Mouse (Mus musculus) intestine, embryonic 14.5 days (tissue): Measurements from ENCODE around the gene Aldh1a3. TPM values are rescaled to one million over a fixed set of nuclear protein-coding genes. Genes with fewer than 3 reads are reported as not detected.

Experiments
- ATAC-seq: fragments of 200-750 bp; cut with Nextera tagmentation; replicated peaks from 2 replicates; pipeline ENCODE4 v1.8.0; 2017; ENCODE audit warnings: low read depth, moderate number of reproducible peaks, moderate TSS enrichment, moderate library complexity; ENCODE audit not compliant: low FRiP score, low TSS enrichment
- DNase-seq: peaks from one replicate; pipeline ENCODE4 v3.0.0-alpha.2; 2018; ENCODE audit warnings: low spot score
- H3K27ac ChIP-seq: fragments of 300-500 bp; sonication (generic); 2 replicates; pipeline ENCODE4 v1.5.1; 2014; ENCODE audit warnings: low read depth, mild to moderate bottlenecking, control low read depth
- H3K27me3 ChIP-seq: fragments of 300-500 bp; sonication (generic); replicated peaks from 2 replicates; pipeline ENCODE4 v1.6.1; 2014; ENCODE audit warnings: low read length, control low read depth; ENCODE audit not compliant: control insufficient read depth, insufficient read depth
- H3K36me3 ChIP-seq: fragments of 300-500 bp; sonication (generic); 2 replicates; pipeline ENCODE4 v1.6.1; 2014; ENCODE audit warnings: low read length, control low read depth; ENCODE audit not compliant: control insufficient read depth, insufficient read depth
- H3K4me1 ChIP-seq: fragments of 300-500 bp; sonication (generic); replicated peaks from 2 replicates; pipeline ENCODE4 v1.6.1; 2014; ENCODE audit warnings: low read length, control low read depth, mixed read lengths; ENCODE audit not compliant: control insufficient read depth, insufficient read depth
- H3K4me2 ChIP-seq: fragments of 300-500 bp; sonication (generic); 2 replicates; pipeline ENCODE4 v1.6.1; 2014; ENCODE audit warnings: low read length
- H3K4me3 ChIP-seq: fragments of 300-500 bp; sonication (generic); 2 replicates; pipeline ENCODE4 v1.5.1; 2014; ENCODE audit warnings: low read depth, low read length, control low read depth, mixed read lengths
- H3K9ac ChIP-seq: fragments of 300-500 bp; sonication (generic); 2 replicates; pipeline ENCODE4 v1.6.1; 2014; ENCODE audit warnings: mild to moderate bottlenecking, low read length
- H3K9me3 ChIP-seq: fragments of 300-500 bp; sonication (generic); 2 replicates; pipeline ENCODE4 v1.6.1; 2016; ENCODE audit warnings: low read length, control low read depth; ENCODE audit not compliant: control insufficient read depth
- WGBS: fragments of 180-500 bp; shearing (Covaris S2); extraction: QIAGEN DNeasy Blood & Tissue Kit; methylation state at CpG from one replicate; pipeline ENCODE4 v1.1.7; 2014; 5-methylcytosine and 5-hydroxymethylcytosine counted together
- polyA plus RNA-seq: library from polyadenylated mRNA; unstranded; fragments of >200 nt; fragmentation: Nextera tagmentation; extraction: Ambion mirVana; gene quantifications from 2 replicates; pipeline ENCODE4 v1.2.1, GENCODE M21; 2014

Aldh1a3 gene
- polyA plus RNA-seq, 1 experiment from 2014 or later: 8.5 TPM

GRCm38 (mm10) chr7:66405541-66405940 is 21.8 kb downstream of the Aldh1a3 start:
- H3K4me2 ChIP-seq: no peak overlapping the region
- no peak for ATAC-seq
- no peak for DNase-seq
- H3K9ac ChIP-seq: no peak overlapping the region
- H3K4me1 ChIP-seq: peaks cover 22% of the 10 kb centered on the region; the same call in 1 of the 2 replicates
- no peaks in the 10 kb centered on the region for H3K9me3 ChIP-seq
- no peak overlapping the region for H3K27ac ChIP-seq
- no peak overlapping the region for H3K4me3 ChIP-seq
- 54% methylated on average over 11 of the region's 11 CpGs for whole genome bisulfite sequencing
- no peaks in the 10 kb centered on the region for H3K36me3 ChIP-seq
- H3K27me3 ChIP-seq: no peaks in the 10 kb centered on the region

- H3K4me3 ChIP-seq: no peak overlapping the region
- WGBS: 75% methylated on average over 4 of the region's 4 CpGs
- H3K27ac ChIP-seq: no peak overlapping the region
- no peak overlapping the region for H3K9ac ChIP-seq
- no peak for ATAC-seq
- H3K4me1 ChIP-seq: peaks cover 22% of the 10 kb centered on the region; the same call in 1 of the 2 replicates
- no peak overlapping the region for H3K4me2 ChIP-seq
- H3K9me3 ChIP-seq: no peaks in the 10 kb centered on the region
- no peaks in the 10 kb centered on the region for H3K27me3 ChIP-seq
- DNase-seq: no peak
- H3K36me3 ChIP-seq: no peaks in the 10 kb centered on the region
These were observed 22.5 kb downstream of the Aldh1a3 start for GRCm38 (mm10) chr7:66404802-66405201.

- no peak for ATAC-seq
- WGBS: 35% methylated on average over 10 of the region's 10 CpGs
- no peak overlapping the region for H3K4me2 ChIP-seq
These were observed 23.2 kb downstream of the Aldh1a3 start for GRCm38 (mm10) chr7:66404141-66404540.

GRCm38 (mm10) chr7:66402876-66403275 is 24.4 kb downstream of the Aldh1a3 start:
- Histone ChIP-seq H3K27ac (no peak overlapping the region), H3K4me1 (peaks cover 26% of the 10 kb centered on the region), H3K9me3 (no peaks in the 10 kb centered on the region), H3K36me3 (no peaks in the 10 kb centered on the region), H3K9ac (no peak overlapping the region), H3K4me2 (no peak overlapping the region), H3K4me3 (no peak overlapping the region), H3K27me3 (no peaks in the 10 kb centered on the region)
- ATAC-seq (no peak), DNase-seq (no peak)
- 89% methylated on average over 5 of the region's 5 CpGs for WGBS

More at GRCm38 (mm10) chr7:66404141-66404540, 23.2 kb downstream of the Aldh1a3 start:
- Histone ChIP-seq H3K4me1 (peaks cover 22% of the 10 kb centered on the region; the same call in 1 of the 2 replicates), H3K27ac (no peak overlapping the region), H3K36me3 (no peaks in the 10 kb centered on the region), H3K9ac (no peak overlapping the region), H3K27me3 (no peaks in the 10 kb centered on the region), H3K9me3 (no peaks in the 10 kb centered on the region), H3K4me3 (no peak overlapping the region)
- DNase-seq: no peak

GRCm38 (mm10) chr7:66401605-66402004 is 25.7 kb downstream of the Aldh1a3 start:
- H3K9me3 ChIP-seq: no peaks in the 10 kb centered on the region
- no peak overlapping the region for H3K27ac ChIP-seq
- no peak overlapping the region for H3K9ac ChIP-seq
- ATAC-seq (no peak), DNase-seq (no peak)
- no peak overlapping the region for H3K4me2 ChIP-seq
- WGBS: 55% methylated on average over 8 of the region's 8 CpGs
- no peak overlapping the region for H3K4me3 ChIP-seq
- no peaks in the 10 kb centered on the region for H3K36me3 ChIP-seq
- peaks cover 30% of the 10 kb centered on the region for H3K4me1 ChIP-seq
- no peaks in the 10 kb centered on the region for H3K27me3 ChIP-seq

GRCm38 (mm10) chr7:66397288-66397687 is 30.0 kb downstream of the Aldh1a3 start:
- H3K4me1 ChIP-seq: peaks cover 13% of the 10 kb centered on the region
- H3K4me3 ChIP-seq: no peak overlapping the region
- no peaks in the 10 kb centered on the region for H3K9me3 ChIP-seq
- H3K9ac ChIP-seq: no peak overlapping the region
- no peak for ATAC-seq
- no peaks in the 10 kb centered on the region for H3K36me3 ChIP-seq
- DNase-seq: no peak
- H3K4me2 ChIP-seq: no peak overlapping the region
- 64% methylated on average over 3 of the region's 3 CpGs for WGBS
- no peaks in the 10 kb centered on the region for H3K27me3 ChIP-seq
- 0 out of 2 replicates have a peak overlapping the region, but pooled peaks have one; percentile 38 for H3K27ac ChIP-seq

GRCm38 (mm10) chr7:66388621-66389532 is 38.4 kb downstream of the Aldh1a3 start:
- peak overlapping the region; percentile 89 for H3K9ac ChIP-seq
- peaks cover 14% of the 10 kb centered on the region; the same call in 1 of the 2 replicates for H3K4me1 ChIP-seq
- H3K9me3 ChIP-seq: no peaks in the 10 kb centered on the region
- H3K27ac ChIP-seq: 0 out of 2 replicates have a peak overlapping the region, but pooled peaks have one; percentile 66
- WGBS: 12% methylated on average over 28 of the region's 28 CpGs
- H3K27me3 ChIP-seq: no peaks in the 10 kb centered on the region
- ATAC-seq (peak; percentile 72), DNase-seq (peak; percentile 79)
- peak overlapping the region; percentile 71 for H3K4me3 ChIP-seq
- peak overlapping the region; percentile 92 for H3K4me2 ChIP-seq
- no peaks in the 10 kb centered on the region for H3K36me3 ChIP-seq

GRCm38 (mm10) chr7:66387813-66388521 is 39.4 kb downstream of the Aldh1a3 start, which contains the start of gene Lrrk1:
Gene Lrrk1, minus strand, starts transcription at chr7:66388350.
- H3K36me3 ChIP-seq: no peaks in the 10 kb centered on the region
- WGBS: under 1% methylated on average over 69 of the region's 70 CpGs
- peak; percentile 84 for ATAC-seq

More at GRCm38 (mm10) chr7:66387813-66388521, 39.4 kb downstream of the Aldh1a3 start, which contains the start of gene Lrrk1:
- Histone ChIP-seq H3K4me1 (peaks cover 14% of the 10 kb centered on the region; the same call in 1 of the 2 replicates), H3K27ac (peak within 1 kb of the TSS; percentile 66), H3K9me3 (no peaks in the 10 kb centered on the region), H3K4me2 (peak within 1 kb of the TSS; percentile 92), H3K9ac (peak within 1 kb of the TSS; percentile 89), H3K27me3 (no peaks in the 10 kb centered on the region), H3K4me3 (peak within 1 kb of the TSS; percentile 71)
- DNase-seq: peak; percentile 83
